Mouse (Mus musculus) ES-Bruce4 (cell line): ENCODE results near the gene Sema5b.

ENCODE experiments used
- CTCF ChIP-seq: IDR thresholded peaks from one replicate; pipeline ENCODE4 v1.8.1; 2011; ENCODE audit warnings: low read depth, low read length
- POLR2A ChIP-seq: IDR thresholded peaks from one replicate; pipeline ENCODE4 v1.8.1; 2011; ENCODE audit warnings: low read length; ENCODE audit not compliant: insufficient read depth

GRCm38 (mm10) chr16:35555596-35556482 lies 14.9 kb downstream of the Sema5b start:
- TF ChIP-seq CTCF (no peak), POLR2A (no peak)
